Mouse (Mus musculus) left cerebral cortex, adult 8-10 months (tissue): ENCODE measurements around the gene Xpnpep1. TPM values are rescaled to one million over a fixed set of nuclear protein-coding genes. Genes with fewer than 3 reads are reported as not detected.

Source experiments
- DNase-seq, 2 experiments: peaks; one replicate each; pipeline ENCODE4 v3.0.0; 2022; ENCODE audit warnings: low spot score in 2 of 2
- total RNA-seq, 4 experiments: library from RNA; stranded (reverse); gene quantifications; 2 replicates each; pipeline ENCODE4 v1.2.4; 2022

The Xpnpep1 gene
- total RNA-seq, result 10 to 100 TPM; 59.6 to 74.9 (median 68.6) TPM

GRCm38 (mm10) chr19:53040164-53041132 lies at the start of gene Xpnpep1:
TSS of gene Xpnpep1 (minus strand) at chr19:53040214.
- no peak for DNase-seq

GRCm38 (mm10) chr19:53087268-53088143 lies 47.5 kb upstream of the Xpnpep1 start:
- DNase-seq, result no peak

GRCm38 (mm10) chr19:53086861-53087260 lies 46.8 kb upstream of the Xpnpep1 start:
- DNase-seq, result no peak

DNA sequence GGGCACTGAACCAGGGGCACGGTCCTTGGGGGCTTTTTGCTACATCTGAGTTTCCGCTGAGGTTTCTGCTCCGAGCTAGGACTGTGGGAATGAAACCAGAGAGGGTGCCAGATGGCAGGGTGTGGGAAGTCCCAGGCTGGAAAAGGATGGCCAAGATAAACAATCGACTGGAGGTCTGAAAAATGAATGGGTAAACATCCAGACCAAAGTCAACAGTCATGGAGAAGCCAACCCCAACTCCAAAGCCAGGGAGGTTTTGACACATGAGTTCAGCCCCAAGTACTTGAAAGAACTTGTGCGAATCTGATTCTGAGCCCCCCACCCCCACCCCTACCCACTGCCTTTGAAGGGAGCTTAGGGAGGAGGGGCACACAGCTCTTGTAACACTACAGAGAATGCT lies 44.7 kb upstream of the Xpnpep1 start:
- DNase-seq, result no peak

GRCm38 (mm10) chr19:53082862-53083261 lies 42.8 kb upstream of the Xpnpep1 start:
- no peak for DNase-seq

GRCm38 (mm10) chr19:53081339-53081738 lies 41.3 kb upstream of the Xpnpep1 start:
- no peak for DNase-seq

GRCm38 (mm10) chr19:53080921-53081320 lies 40.9 kb upstream of the Xpnpep1 start:
- no peak for DNase-seq

DNA sequence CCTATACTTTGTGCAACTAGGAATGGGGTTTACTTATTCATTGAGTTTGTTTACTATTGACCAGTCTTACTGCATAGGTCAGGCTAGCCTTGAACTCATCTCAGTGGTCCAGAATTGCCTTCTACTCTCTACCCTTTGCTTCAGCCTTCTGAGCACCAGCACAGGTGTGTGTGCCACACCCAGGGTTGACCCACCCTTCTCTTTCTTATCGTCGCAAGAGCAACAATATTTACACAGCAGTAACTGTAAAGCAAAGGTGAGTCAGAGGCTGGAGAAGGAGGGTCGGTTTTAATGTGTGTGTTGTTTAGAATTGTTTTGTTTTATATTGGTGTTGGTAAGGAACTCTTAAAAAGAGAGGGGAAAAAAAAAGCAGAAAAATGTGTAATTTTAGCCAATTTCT lies 40.5 kb upstream of the Xpnpep1 start:
- DNase-seq, result no peak

DNA sequence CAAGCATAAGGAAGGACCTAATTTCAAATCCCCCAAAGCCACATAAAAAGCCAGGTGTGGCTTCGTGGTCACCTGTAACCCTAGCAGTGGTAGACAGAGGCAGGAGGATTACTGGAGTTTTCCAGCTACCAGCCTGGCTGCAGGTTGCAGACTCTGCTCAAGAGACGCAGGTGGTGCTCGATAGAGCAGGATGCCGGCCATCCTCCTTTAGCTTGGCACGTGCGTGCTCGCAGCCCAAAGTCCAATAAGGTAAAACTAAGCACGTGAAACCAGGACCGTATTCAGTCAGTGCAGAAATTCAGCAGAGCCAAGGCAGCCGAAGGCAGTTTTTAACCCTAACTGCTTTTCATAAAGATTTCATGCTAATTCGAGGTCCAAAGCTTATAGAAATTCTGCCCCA lies 40.0 kb upstream of the Xpnpep1 start:
- no peak for DNase-seq

- no peak for DNase-seq
Observed at GRCm38 (mm10) chr19:53078271-53079085, 38.5 kb upstream of the Xpnpep1 start.

GRCm38 (mm10) chr19:53077278-53077677 lies 37.3 kb upstream of the Xpnpep1 start:
- no peak for DNase-seq

DNA sequence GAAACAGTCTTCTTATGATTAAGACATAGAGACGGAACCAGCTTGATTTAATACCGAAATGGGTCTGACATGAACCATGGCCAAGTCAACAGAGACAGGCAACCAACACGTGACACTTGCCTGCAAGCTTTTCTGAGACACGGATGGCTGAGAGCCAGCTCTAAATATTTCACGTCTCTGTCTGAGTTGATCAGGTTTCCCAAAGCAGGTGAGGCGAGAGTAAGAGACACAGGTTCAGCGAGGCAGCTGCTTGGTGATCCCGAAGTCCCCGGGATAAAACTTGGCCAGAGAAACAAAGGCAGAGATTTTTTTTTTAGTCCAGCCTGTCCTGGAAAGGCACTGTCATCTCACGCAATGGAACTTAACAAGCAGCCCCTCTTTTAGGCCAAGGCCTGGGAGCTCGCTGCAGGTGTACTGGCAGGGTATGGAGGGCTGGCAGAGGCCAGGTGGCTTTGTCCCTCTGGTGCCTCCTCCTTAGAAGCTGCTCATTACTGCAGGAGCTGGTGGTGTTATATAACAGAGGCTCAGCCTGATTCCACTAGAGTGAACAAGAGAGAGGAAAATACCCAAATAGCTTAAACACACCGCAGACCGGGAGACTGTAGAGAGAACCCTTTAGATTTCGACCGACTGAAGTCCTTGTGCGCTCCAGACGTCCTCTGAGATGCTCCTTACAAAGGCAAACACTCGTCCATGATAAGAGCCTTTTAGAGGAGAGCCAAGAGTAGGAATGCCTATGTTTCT lies 36.4 kb upstream of the Xpnpep1 start:
- peak; percentile 45 to 50 for DNase-seq

- DNase-seq, result no peak
Observed at GRCm38 (mm10) chr19:53075896-53076237, 35.9 kb upstream of the Xpnpep1 start.

DNA sequence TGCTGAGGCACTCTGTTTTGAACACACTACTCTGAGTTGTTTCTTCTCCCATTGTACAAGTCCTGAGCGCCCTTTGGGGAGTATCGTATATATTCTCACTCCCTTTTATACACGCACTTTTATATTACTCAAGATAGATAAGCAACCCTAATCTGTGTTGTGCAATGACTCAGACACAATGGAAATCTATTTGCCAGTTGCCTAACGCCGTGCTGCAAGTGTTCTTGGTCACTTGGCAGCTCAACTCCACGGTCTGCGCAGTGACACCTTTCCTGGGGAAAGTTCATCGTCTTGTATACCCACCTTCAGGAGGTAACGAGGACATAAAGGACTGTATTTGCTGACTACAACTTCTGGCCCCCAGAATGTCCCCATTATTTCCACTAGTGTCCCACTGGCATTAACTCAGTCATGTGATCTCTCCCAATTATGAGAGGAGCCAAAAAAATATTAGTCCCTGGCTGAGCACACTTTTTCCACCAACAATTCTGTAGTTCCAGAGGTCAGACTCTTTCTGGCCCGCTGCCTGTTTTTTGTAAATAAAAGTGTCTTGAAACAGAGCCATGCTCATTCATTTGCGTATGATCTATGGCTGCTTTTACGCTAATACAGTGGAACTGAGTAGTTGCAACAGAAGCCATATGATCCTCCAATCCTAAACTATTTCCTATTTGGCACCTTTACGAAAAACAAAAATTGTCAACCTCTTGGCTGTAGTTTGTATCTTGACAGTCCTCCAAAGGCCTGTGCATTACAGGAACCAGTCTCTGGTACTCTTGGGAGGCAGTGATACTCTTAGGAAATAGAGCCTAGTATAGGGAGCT lies 35.1 kb upstream of the Xpnpep1 start:
- DNase-seq, result no peak

DNA sequence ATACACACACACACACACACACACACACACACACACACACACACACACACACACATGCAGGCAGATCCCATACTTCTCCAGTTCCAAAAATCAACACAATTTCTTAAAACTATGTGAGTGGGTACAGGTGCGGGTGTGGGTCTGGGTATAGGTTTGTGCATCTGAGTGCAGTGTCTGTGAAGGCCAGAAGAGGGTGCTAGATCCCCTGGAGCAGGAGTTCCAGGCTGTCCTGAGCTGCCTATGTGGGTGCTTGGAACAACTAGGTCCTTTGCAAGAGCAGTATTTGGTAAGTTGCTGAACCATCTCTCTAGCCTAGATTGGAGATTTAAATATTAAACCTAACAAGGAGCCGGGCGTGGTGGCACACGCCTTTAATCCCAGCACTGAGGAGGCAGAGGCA lies 33.5 kb upstream of the Xpnpep1 start:
- no peak for DNase-seq

- DNase-seq, result no peak
Observed at GRCm38 (mm10) chr19:53072406-53072805, 32.4 kb upstream of the Xpnpep1 start.

GRCm38 (mm10) chr19:53071651-53072050 lies 31.6 kb upstream of the Xpnpep1 start:
- DNase-seq, result no peak

GRCm38 (mm10) chr19:53070870-53071269 lies 30.9 kb upstream of the Xpnpep1 start:
- no peak for DNase-seq

DNA sequence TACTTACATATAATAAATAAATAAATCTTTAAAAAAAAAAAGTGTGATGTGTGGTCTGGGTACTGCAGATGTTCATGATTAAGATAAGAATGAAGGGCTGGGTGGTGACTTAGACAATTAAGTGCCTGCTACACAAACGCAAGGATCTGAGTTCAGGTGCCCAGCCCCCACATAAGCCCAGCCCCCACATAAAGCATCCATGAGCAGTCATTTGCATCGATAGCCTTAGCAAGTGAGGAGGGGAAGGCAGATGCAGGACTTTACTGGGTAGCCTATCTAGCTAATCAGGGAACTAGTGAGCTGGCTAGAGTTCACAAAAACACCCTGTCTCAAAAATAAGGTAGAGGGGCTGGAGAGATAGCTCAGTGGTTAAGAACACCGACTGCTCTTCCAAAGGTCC lies 29.4 kb upstream of the Xpnpep1 start:
- no peak for DNase-seq

- DNase-seq, result no peak
Observed at GRCm38 (mm10) chr19:53066934-53067333, 26.9 kb upstream of the Xpnpep1 start.
